Mouse (Mus musculus) erythroblast, embryonic 14.5 days (primary cell): ENCODE results near the gene Tnrc6c.

ENCODE experiments used
- GATA1 ChIP-seq: IDR thresholded peaks from 2 replicates; pipeline ENCODE4 v1.6.1; 2012; ENCODE audit warnings: low read length, inconsistent platforms, mixed read lengths
- TAL1 ChIP-seq: IDR thresholded peaks from 3 replicates; pipeline ENCODE4 v1.6.1; 2012; ENCODE audit warnings: low read length, inconsistent platforms, mixed read lengths

DNA sequence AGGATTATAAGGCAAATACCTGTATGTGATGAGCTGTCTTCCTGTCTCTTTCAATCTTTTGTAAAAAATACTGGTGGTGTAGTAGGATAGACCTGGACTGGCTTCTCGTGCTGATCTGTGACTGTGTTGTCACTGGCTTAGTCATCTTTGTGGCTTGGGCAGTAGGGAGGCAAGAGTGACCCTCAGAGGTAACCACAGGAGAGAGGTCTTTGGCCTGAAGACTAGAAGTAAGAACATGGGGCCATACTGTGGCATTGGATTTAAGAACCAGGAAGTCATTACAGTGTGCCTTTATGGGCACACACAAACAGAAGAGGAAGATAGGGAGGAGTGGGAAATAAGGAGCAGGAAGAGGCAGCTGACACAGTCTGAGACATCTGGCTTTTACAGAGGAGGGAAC lies 58.0 kb downstream of the Tnrc6c start:
- TF ChIP-seq GATA1 (no peak), TAL1 (no peak)
